Mouse (Mus musculus) heart, embryonic 11.5 days (tissue): ENCODE results near the gene 1600014C10Rik. TPM values are rescaled to one million over a fixed set of nuclear protein-coding genes. Genes with fewer than 3 reads are reported as not detected.

Experiments used
- ATAC-seq: fragments of 200-750 bp; cut with Nextera tagmentation; replicated peaks from 2 replicates; pipeline ENCODE4 v1.8.0; 2017; ENCODE audit warnings: moderate library complexity; ENCODE audit not compliant: insufficient number of reproducible peaks, low FRiP score, low TSS enrichment
- H3K27ac ChIP-seq: fragments of 300-500 bp; sonication (generic); 2 replicates; pipeline ENCODE4 v1.5.1; 2014; ENCODE audit warnings: mild to moderate bottlenecking, low read depth, low read length
- H3K27me3 ChIP-seq: fragments of 300-500 bp; sonication (generic); 2 replicates; pipeline ENCODE4 v1.6.1; 2014; ENCODE audit warnings: mild to moderate bottlenecking, low read length, mixed read lengths; ENCODE audit not compliant: control insufficient read depth, insufficient read depth
- H3K36me3 ChIP-seq: fragments of 300-500 bp; sonication (generic); 2 replicates; pipeline ENCODE4 v1.6.1; 2014; ENCODE audit warnings: mild to moderate bottlenecking, low read length, moderate library complexity, mixed read lengths; ENCODE audit not compliant: control insufficient read depth, insufficient read depth
- H3K4me1 ChIP-seq: fragments of 300-500 bp; sonication (generic); 2 replicates; pipeline ENCODE4 v1.6.1; 2014; ENCODE audit warnings: low read length; ENCODE audit not compliant: control insufficient read depth, insufficient read depth
- H3K4me2 ChIP-seq: fragments of 300-500 bp; sonication (generic); 2 replicates; pipeline ENCODE4 v1.6.1; 2014; ENCODE audit warnings: mild to moderate bottlenecking, moderate library complexity
- H3K4me3 ChIP-seq: fragments of 300-500 bp; sonication (generic); 2 replicates; pipeline ENCODE4 v1.5.1; 2014; ENCODE audit warnings: low read depth, low read length
- H3K9ac ChIP-seq: fragments of 300-500 bp; sonication (generic); 2 replicates; pipeline ENCODE4 v1.6.1; 2014; ENCODE audit warnings: mild to moderate bottlenecking, low read depth, low read length, moderate library complexity
- H3K9me3 ChIP-seq: fragments of 300-500 bp; sonication (generic); replicated peaks from 2 replicates; pipeline ENCODE4 v1.6.1; 2016; ENCODE audit warnings: low read length; ENCODE audit not compliant: control insufficient read depth
- WGBS: fragments of 180-500 bp; shearing (Covaris S2); extraction: QIAGEN DNeasy Blood & Tissue Kit; methylation state at CpG from one replicate; pipeline ENCODE4 v1.1.7; 2014; ENCODE audit not compliant: insufficient replicate concordance; 5-methylcytosine and 5-hydroxymethylcytosine counted together
- polyA plus RNA-seq: library from polyadenylated mRNA; unstranded; fragments of >200 nt; fragmentation: Nextera tagmentation; extraction: Ambion mirVana; gene quantifications from 2 replicates; pipeline ENCODE4 v1.2.1, GENCODE M21; 2014

1600014C10Rik gene
- polyA plus RNA-seq: 13.2 and 13.9 TPM in 2 replicates

- Histone ChIP-seq H3K27ac (peak within 1 kb of the TSS; percentile 77), H3K9me3 (no peaks in the 10 kb centered on the region), H3K9ac (peak within 1 kb of the TSS; percentile 82), H3K36me3 (no peaks in the 10 kb centered on the region), H3K4me2 (peak within 1 kb of the TSS; percentile 81), H3K27me3 (no peaks in the 10 kb centered on the region), H3K4me1 (peaks cover 7% of the 10 kb centered on the region; the same call in 1 of the 2 replicates), H3K4me3 (peak within 1 kb of the TSS; percentile 75)
- 3% methylated on average over 28 of the region's 28 CpGs for WGBS
- ATAC-seq: peak; percentile 49; the same call in 1 of the 2 replicates
Measured at GRCm38 (mm10) chr7:38182962-38183687, at the start of gene 1600014C10Rik. TSS of gene 1600014C10Rik (plus strand) at chr7:38183217.

DNA sequence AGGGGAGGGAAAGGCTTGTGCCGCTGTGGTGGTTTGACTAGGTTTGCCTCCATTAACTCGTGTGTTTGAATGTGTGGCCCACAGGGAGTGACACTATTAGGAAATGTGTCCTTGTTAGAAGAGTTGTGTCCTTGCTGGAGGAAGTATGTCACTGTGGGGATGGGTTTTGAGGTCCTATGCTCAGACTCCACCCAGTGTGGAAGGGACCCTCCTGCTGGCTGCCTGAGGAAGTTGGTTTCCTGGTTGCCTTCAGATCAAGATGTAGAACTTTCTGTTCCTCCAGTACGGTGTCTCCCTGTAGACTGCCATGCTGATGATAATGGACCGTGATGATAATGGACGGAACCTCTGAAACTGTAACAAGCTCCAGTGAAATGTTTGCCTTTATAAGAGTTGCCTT is 48.5 kb upstream of the 1600014C10Rik start:
- no peak overlapping the region for H3K4me2 ChIP-seq
- no peaks in the 10 kb centered on the region for H3K36me3 ChIP-seq
- no peak overlapping the region for H3K27ac ChIP-seq
- H3K9me3 ChIP-seq: no peaks in the 10 kb centered on the region
- H3K9ac ChIP-seq: no peak overlapping the region
- H3K27me3 ChIP-seq: no peaks in the 10 kb centered on the region
- no peak for ATAC-seq
- no peak overlapping the region for H3K4me3 ChIP-seq
- 83% methylated on average over 5 of the region's 5 CpGs for WGBS
- no peaks in the 10 kb centered on the region for H3K4me1 ChIP-seq

DNA sequence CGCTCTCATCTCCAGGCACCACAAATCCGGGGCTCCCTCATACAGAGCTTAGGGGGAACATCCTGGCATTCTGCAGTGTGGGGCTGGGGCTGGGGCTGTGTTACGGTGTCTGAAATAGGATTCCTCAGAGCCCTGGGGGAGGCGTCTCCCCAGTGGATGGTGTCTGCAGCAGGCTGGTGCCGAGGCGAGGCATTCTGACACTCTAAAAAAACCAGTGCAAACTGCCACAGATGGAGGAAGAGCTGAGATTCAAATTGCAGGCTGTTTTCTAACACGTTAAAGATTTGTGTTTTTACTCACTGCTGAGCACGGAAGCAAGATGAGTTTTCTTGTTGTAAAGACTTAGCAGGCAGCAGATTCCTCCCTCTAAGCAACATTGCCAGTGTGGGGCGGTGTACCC is 42.7 kb upstream of the 1600014C10Rik start:
- no peak overlapping the region for H3K27ac ChIP-seq
- H3K4me3 ChIP-seq: no peak overlapping the region
- no peaks in the 10 kb centered on the region for H3K4me1 ChIP-seq
- H3K9ac ChIP-seq: no peak overlapping the region; the same call in 1 of the 2 replicates
- H3K9me3 ChIP-seq: no peaks in the 10 kb centered on the region
- no peak for ATAC-seq
- no peaks in the 10 kb centered on the region for H3K36me3 ChIP-seq
- H3K4me2 ChIP-seq: no peak overlapping the region
- H3K27me3 ChIP-seq: no peaks in the 10 kb centered on the region
- 35% methylated on average over 9 of the region's 9 CpGs for WGBS

DNA sequence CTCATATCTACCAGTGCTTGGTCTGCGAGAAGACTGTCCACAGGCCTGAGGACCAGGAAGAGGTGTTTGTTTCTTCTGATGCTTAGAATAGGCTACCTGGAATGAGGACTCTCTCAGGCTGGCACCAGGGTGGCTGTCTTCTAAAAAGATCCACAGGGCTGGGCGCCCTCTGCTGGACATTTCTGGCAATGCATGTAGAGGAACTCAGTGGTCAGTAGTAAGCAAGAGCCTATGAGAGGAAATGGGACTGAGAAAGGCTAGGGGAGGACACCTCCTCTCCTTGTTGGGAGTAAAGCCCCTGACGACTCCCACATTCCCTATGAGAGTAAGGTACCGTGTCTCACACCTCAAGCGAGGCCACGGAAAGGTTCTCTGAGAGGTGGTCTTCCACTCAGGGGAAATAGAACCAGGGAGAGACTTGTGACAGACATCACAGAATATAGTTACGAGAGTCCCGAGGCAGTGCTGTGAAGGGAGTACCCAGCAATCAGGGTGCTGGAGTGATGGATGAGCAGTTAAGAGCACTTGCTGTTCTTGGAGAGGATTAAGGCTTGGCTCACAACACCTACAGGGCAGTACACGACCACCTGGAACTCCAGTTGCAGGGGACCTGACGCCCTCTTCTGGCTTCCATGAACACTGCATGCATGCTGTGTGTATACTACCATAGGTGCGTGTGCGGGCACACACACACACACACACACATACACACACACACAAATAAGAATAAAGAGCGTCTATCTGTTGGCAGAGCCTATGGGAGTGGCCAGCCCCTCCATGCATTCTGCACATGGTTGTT is 41.1 kb upstream of the 1600014C10Rik start:
- no peak for ATAC-seq
- 62% methylated on average over 13 of the region's 13 CpGs for WGBS

DNA sequence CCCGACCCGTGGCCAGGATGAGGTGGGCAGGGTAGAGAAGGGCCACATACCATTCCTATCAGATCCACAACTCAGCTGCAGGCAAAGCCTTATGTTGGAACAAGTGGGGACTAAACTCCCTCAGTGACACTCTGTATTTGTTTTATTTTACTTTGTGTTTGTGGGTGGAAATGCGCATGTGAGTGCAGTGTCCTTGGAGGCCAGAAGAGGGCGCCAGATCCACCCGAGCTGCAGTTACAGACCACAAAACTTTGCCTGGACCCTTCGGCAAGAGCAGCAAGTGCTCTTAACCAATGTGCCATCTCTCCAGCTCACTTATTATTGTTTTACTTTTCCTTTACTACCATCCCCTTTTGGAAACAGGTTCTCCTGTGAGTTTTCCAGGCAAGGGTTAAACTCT is 35.5 kb upstream of the 1600014C10Rik start:
- no peaks in the 10 kb centered on the region for H3K4me1 ChIP-seq
- no peak overlapping the region for H3K4me2 ChIP-seq
- H3K9me3 ChIP-seq: no peaks in the 10 kb centered on the region
- no peaks in the 10 kb centered on the region for H3K27me3 ChIP-seq
- ATAC-seq: no peak
- H3K9ac ChIP-seq: no peak overlapping the region
- H3K4me3 ChIP-seq: no peak overlapping the region
- no peak overlapping the region for H3K27ac ChIP-seq
- WGBS: 81% methylated on average over 6 of the region's 6 CpGs
- no peaks in the 10 kb centered on the region for H3K36me3 ChIP-seq

More for the DNA sequence above, 41.1 kb upstream of the 1600014C10Rik start:
- H3K4me2 ChIP-seq: no peak overlapping the region
- H3K4me1 ChIP-seq: no peaks in the 10 kb centered on the region
- no peaks in the 10 kb centered on the region for H3K36me3 ChIP-seq
- no peak overlapping the region for H3K4me3 ChIP-seq
- H3K27me3 ChIP-seq: no peaks in the 10 kb centered on the region
- no peak overlapping the region for H3K27ac ChIP-seq
- H3K9ac ChIP-seq: no peak overlapping the region
- no peaks in the 10 kb centered on the region for H3K9me3 ChIP-seq

- Histone ChIP-seq H3K9me3 (no peaks in the 10 kb centered on the region), H3K4me3 (no peak overlapping the region), H3K27ac (no peak overlapping the region), H3K4me2 (no peak overlapping the region), H3K4me1 (no peaks in the 10 kb centered on the region), H3K36me3 (no peaks in the 10 kb centered on the region), H3K9ac (no peak overlapping the region), H3K27me3 (no peaks in the 10 kb centered on the region)
- 55% methylated on average over 14 of the region's 14 CpGs for WGBS
- ATAC-seq: no peak
Measured at GRCm38 (mm10) chr7:38151706-38152312, 31.2 kb upstream of the 1600014C10Rik start.

- Histone ChIP-seq H3K4me2 (no peak overlapping the region), H3K27ac (no peak overlapping the region)
- WGBS: 82% methylated on average over 3 of the region's 3 CpGs
Measured at GRCm38 (mm10) chr7:38152571-38152970, 30.4 kb upstream of the 1600014C10Rik start.

GRCm38 (mm10) chr7:38155829-38156228 is 27.2 kb upstream of the 1600014C10Rik start:
- no peak for ATAC-seq
- H3K9ac ChIP-seq: no peak overlapping the region
- no peak overlapping the region for H3K4me3 ChIP-seq
- WGBS: 75% methylated on average over 5 of the region's 5 CpGs
- H3K4me1 ChIP-seq: 0 out of 2 replicates have a peak, but pooled peaks cover 3% of the 10 kb centered on the region
- H3K4me2 ChIP-seq: no peak overlapping the region
- no peak overlapping the region for H3K27ac ChIP-seq
- no peaks in the 10 kb centered on the region for H3K27me3 ChIP-seq
- H3K9me3 ChIP-seq: no peaks in the 10 kb centered on the region
- H3K36me3 ChIP-seq: no peaks in the 10 kb centered on the region

More at GRCm38 (mm10) chr7:38152571-38152970, 30.4 kb upstream of the 1600014C10Rik start:
- Histone ChIP-seq H3K36me3 (no peaks in the 10 kb centered on the region), H3K27me3 (no peaks in the 10 kb centered on the region), H3K9me3 (no peaks in the 10 kb centered on the region), H3K4me1 (no peaks in the 10 kb centered on the region), H3K9ac (no peak overlapping the region), H3K4me3 (no peak overlapping the region)
- ATAC-seq: no peak
